Mouse (Mus musculus): ENCODE measurements around the gene Scn8a. TPM values are rescaled to one million over a fixed set of nuclear protein-coding genes. Genes with fewer than 3 reads are reported as not detected.

The Scn8a gene
- polyA plus RNA-seq, 1 experiment, result 0.09 TPM

DNA sequence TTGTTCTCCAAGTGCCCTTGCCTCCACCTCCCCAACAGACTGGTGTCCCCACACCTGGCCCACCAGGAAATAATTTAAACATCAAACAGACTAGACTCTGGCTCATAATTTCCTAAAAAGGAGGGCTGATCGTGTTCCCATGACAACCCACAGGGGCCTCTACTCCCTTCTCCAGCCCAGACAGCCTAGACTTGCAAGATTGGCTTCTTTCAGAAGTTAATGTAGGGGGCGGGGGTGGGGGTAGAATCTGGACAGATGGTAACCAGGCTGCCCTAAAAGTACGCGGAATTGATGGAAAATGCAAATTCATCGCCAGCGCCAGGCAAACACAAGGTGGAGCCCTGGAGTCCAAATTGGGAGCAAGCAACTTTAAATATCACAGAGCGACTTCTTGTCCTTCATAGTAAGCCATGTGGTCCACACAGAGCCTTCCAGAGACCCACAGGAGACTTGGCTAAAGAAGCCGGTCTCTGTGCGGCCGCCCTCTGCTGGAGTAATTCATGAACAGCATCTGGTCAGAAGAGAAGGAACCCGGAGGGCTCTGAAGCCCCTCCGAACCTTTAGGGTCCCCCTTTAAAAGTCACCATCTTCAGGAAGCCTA is 31.0 kb upstream of the Scn8a start:
- no peak overlapping the region for H3K4me3 ChIP-seq (ENCODE audit: insufficient read depth, low read length)
- H3K27ac ChIP-seq (ENCODE audit: insufficient read depth, low read length), result no peak overlapping the region
- peak; percentile 7; the same call in 1 of the 2 replicates for TF ChIP-seq CTCF (IDR thresholded peaks at IDR 0.05; ENCODE audit: borderline replicate concordance, insufficient read depth, low read length)
- TF ChIP-seq POLR2A (IDR thresholded peaks at IDR 0.05; ENCODE audit: low read depth, low read length), result no peak
- no peaks in the 10 kb centered on the region for H3K4me1 ChIP-seq (ENCODE audit: control insufficient read depth, insufficient read depth, low read length)

DNA sequence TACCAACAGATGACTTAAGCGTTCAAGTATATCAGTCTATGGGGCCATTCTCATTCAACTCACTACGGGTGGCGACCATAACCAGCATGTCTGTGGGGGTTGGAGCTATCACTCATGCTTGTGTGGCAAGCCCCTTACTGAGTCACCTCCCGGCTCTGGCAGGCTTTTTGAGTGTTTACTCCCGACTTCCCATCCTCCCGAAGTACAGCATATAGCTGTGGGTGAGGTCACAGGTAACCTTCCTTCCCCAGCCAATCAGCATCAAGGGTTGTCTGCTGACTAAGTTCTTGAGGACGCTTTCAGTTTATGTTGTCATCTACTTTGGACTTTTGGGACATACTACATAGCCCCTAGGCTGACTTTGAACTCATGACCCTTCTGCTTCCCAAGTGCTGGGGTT is 25.3 kb upstream of the Scn8a start:
- H3K27ac ChIP-seq (ENCODE audit: insufficient read depth, low read length), result no peak overlapping the region
- H3K4me3 ChIP-seq (ENCODE audit: insufficient read depth, low read length), result no peak overlapping the region
- no peak for TF ChIP-seq POLR2A (IDR thresholded peaks at IDR 0.05; ENCODE audit: low read depth, low read length)
- no peak for TF ChIP-seq CTCF (IDR thresholded peaks at IDR 0.05; ENCODE audit: borderline replicate concordance, insufficient read depth, low read length)
- H3K4me1 ChIP-seq (ENCODE audit: control insufficient read depth, insufficient read depth, low read length), result no peaks in the 10 kb centered on the region

DNA sequence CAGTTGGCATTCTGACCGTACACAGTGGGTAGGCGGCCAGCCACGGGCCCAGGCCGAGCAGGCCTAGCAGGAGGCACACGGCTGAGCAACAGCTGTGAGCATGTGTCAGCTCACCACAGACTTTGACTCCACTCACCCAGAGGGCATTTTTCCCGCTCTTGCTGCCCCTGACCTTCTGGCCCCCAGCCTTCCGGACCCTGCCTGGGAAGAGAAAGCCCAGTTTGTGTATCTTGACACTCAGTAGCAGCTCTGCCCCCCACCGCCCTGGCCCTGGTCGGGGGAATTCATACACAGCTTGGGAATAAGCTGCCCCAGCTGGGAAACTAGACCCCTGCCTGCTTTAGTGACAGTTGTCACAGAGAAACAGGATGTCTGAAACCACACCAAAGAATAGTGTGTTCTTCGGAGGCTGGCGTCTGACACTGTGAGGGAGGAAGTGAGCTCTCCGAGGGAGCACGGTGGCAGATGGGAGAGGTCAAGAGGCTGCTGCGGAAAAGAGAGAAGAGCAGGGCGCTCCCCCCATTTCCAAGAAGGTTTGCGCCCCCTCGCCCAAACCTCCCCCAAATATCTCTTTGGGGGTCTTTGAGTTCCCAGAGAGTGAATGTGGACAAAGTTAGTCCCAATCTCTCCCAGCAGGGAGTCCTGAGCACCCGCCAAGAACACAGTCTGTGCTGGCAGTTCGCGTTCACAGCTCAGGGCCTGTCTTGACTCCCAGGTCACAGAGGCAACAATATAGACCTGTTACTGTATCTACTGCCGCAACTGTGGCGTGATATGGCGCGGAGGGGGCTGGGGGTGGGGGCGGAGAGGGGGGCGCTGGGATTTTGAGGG is 24.4 kb upstream of the Scn8a start:
- Histone ChIP-seq H3K4me1 (ENCODE audit: control insufficient read depth, insufficient read depth, low read length) (no peaks in the 10 kb centered on the region), H3K4me3 (ENCODE audit: insufficient read depth, low read length) (no peak overlapping the region), H3K27ac (ENCODE audit: insufficient read depth, low read length) (no peak overlapping the region)
- TF ChIP-seq CTCF (IDR thresholded peaks at IDR 0.05; ENCODE audit: borderline replicate concordance, insufficient read depth, low read length) (no peak), POLR2A (IDR thresholded peaks at IDR 0.05; ENCODE audit: low read depth, low read length) (no peak)

DNA sequence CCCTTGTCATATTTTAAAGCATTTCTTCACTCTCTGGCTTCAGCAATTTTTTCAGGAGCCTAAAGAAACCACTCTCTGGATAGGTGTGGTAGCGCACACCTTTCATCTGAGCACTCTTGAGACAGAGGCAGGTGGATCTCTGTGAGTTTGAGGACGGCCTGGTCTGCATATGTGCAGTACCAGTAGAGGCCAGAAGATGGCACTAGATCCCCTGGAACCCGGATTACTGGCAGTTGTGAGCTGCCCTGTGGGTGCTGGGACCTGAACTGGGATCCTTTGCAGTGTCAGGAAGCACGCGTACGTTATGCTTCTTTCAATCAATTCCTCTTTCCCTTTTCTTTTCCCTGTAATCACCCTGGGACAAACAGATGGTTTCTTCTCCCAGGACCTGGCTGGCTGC is 22.5 kb upstream of the Scn8a start:
- no peak overlapping the region for H3K4me3 ChIP-seq (ENCODE audit: insufficient read depth, low read length)

DNA sequence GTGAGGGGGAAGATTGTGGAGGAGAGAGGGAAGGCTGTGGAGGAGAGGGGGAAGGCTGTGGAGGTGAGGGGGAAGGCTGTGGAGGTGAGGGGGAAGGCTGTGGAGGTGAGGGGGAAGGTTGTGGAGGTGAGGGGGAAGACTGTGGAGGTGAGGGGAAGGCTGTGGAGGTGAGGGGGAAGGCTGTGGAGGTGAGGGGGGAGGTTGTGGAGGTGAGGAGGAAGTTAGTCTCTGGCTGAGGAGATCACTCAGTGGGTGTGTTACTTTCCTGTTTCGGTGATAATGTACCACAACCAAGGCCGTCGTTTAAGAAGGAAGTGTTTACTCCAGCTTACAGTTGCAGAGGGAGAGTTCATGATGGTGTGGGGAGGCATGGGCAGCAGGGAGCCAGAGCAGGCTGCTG is 12.1 kb upstream of the Scn8a start:
- Histone ChIP-seq H3K4me1 (ENCODE audit: control insufficient read depth, insufficient read depth, low read length) (no peaks in the 10 kb centered on the region), H3K27ac (ENCODE audit: insufficient read depth, low read length) (no peak overlapping the region), H3K4me3 (ENCODE audit: insufficient read depth, low read length) (no peak overlapping the region)
- TF ChIP-seq POLR2A (IDR thresholded peaks at IDR 0.05; ENCODE audit: low read depth, low read length) (no peak), CTCF (IDR thresholded peaks at IDR 0.05; ENCODE audit: borderline replicate concordance, insufficient read depth, low read length) (no peak)

More for the DNA sequence above, 22.5 kb upstream of the Scn8a start:
- TF ChIP-seq CTCF (IDR thresholded peaks at IDR 0.05; ENCODE audit: borderline replicate concordance, insufficient read depth, low read length), result no peak
- no peak for TF ChIP-seq POLR2A (IDR thresholded peaks at IDR 0.05; ENCODE audit: low read depth, low read length)
- Histone ChIP-seq H3K4me1 (ENCODE audit: control insufficient read depth, insufficient read depth, low read length) (no peaks in the 10 kb centered on the region), H3K27ac (ENCODE audit: insufficient read depth, low read length) (no peak overlapping the region)

DNA sequence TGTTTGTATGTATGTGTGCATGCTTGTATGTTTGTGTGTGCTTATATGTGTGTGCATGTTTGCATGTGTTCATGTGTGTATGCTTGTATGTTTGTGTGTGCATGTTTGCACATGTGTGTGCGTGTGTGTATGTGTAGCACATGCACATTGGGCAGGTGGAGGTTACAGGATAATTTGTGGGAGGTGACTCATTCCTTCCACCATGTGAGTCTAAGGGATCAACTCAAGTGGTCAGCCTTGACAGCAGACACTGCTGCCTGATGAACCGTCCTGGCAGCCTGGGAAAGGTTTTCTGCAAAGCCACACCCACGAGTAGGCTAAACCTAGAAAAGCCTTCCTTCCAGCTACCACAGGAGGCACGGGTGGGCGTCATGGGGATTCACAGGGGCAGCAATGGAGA is 8.8 kb upstream of the Scn8a start:
- H3K4me1 ChIP-seq (ENCODE audit: control insufficient read depth, insufficient read depth, low read length), result no peaks in the 10 kb centered on the region
- no peak overlapping the region for H3K27ac ChIP-seq (ENCODE audit: insufficient read depth, low read length)
- no peak for TF ChIP-seq POLR2A (IDR thresholded peaks at IDR 0.05; ENCODE audit: low read depth, low read length)
- TF ChIP-seq CTCF (IDR thresholded peaks at IDR 0.05; ENCODE audit: borderline replicate concordance, insufficient read depth, low read length), result no peak
- H3K4me3 ChIP-seq (ENCODE audit: insufficient read depth, low read length), result no peak overlapping the region

DNA sequence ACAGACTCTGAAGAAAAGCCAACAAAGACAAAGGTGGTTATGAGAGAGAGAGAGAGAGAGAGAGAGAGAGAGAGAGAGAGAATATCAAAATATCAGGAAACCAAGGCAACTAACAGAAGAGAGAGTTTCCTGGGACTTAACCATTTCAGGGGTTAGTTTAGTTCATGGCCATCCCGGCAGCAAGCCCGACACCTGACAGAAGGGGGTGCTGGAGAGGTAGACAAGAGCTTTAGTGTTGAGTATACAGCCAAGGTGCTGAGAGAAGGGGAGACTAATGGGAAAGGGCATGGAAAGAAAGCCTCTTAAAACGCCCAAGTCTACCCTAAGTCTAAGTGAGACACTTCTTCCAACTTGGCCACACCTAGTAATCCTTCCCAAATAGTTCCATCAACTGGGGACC is 4.1 kb upstream of the Scn8a start:
- H3K4me1 ChIP-seq (ENCODE audit: control insufficient read depth, insufficient read depth, low read length), result no peaks in the 10 kb centered on the region; the same call in 1 of the 2 replicates
- no peak for TF ChIP-seq POLR2A (IDR thresholded peaks at IDR 0.05; ENCODE audit: low read depth, low read length)

DNA sequence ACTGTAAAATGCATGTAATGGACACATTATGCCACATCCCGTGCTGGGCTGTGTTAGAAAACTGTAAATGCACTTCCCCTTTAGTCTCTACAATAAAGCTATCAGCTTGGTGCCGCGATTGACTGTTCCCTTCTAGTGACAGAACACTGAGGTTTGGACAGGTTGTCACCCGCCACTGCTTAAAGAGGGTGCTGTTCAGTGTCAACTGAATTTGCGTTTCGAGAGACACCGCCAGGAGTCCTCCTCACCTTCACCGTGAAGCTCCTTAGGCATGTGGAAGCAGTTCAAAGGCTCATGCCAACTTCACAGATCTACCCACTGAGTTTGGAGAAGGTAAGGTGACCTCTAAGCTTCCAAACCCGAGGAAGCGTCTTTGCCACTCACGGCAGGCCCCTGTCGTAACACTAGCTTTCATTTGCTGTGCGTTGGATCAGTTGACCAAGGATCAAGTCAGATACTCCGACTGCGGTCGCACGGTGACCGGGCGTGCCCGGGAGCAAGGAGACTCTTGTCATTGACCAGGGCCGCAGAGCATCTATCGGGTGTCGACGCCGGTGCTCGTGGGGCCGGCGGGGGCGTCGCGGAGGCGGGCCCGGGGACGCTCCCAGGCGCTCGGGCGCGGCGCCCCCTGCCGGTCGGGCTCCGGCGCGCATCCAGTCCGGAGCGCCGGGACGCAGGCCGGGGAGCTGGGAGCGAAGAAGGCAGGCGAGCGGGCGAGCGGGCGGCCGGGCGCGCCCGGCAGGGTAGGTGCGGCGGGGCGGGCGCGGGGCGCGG is 530 bp downstream of the Scn8a start:
- Histone ChIP-seq H3K4me3 (ENCODE audit: insufficient read depth, low read length) (peak overlapping the region; percentile 34; the same call in 1 of the 2 replicates), H3K27ac (ENCODE audit: insufficient read depth, low read length) (no peak overlapping the region), H3K4me1 (ENCODE audit: control insufficient read depth, insufficient read depth, low read length) (no peaks in the 10 kb centered on the region; the same call in 1 of the 2 replicates)
- TF ChIP-seq CTCF (IDR thresholded peaks at IDR 0.05; ENCODE audit: borderline replicate concordance, insufficient read depth, low read length) (no peak), POLR2A (IDR thresholded peaks at IDR 0.05; ENCODE audit: low read depth, low read length) (no peak)

More for the DNA sequence above, 4.1 kb upstream of the Scn8a start:
- Histone ChIP-seq H3K27ac (ENCODE audit: insufficient read depth, low read length) (no peak overlapping the region), H3K4me3 (ENCODE audit: insufficient read depth, low read length) (no peak overlapping the region)

DNA sequence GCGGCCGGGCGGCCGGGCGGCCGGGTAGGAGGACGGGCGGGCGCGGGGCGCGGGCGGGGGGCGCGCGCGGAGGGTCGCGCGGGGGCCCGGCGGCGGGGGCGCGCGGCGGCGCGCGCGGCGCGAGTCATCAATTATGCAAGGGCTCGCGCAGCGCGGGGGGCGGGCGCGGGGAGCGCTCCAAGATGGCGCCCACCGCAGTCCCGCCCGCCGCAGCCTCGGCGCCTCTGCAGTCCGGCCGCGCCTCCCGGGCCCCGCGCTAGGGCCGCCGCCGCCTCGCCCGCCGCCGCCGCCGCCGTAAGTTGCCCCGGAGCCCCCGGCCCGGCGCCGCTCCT is 1.1 kb downstream of the Scn8a start:
- Histone ChIP-seq H3K4me1 (ENCODE audit: control insufficient read depth, insufficient read depth, low read length) (no peaks in the 10 kb centered on the region; the same call in 1 of the 2 replicates), H3K4me3 (ENCODE audit: insufficient read depth, low read length) (peak overlapping the region; percentile 40; the same call in 1 of the 2 replicates), H3K27ac (ENCODE audit: insufficient read depth, low read length) (no peak overlapping the region)
- no peak for TF ChIP-seq POLR2A (IDR thresholded peaks at IDR 0.05; ENCODE audit: low read depth, low read length)
- TF ChIP-seq CTCF (IDR thresholded peaks at IDR 0.05; ENCODE audit: borderline replicate concordance, insufficient read depth, low read length), result no peak
